Mouse (Mus musculus) erythroblast, embryonic 14.5 days (primary cell): ENCODE results near the gene Irgm1. TPM values are rescaled to one million over a fixed set of nuclear protein-coding genes. Genes with fewer than 3 reads are reported as not detected.
"Not testable (repeated sequence)": the region's sequence is repeated elsewhere in the genome, so short reads cannot be mapped to it uniquely, and the experiment has no call there.

Experiments used
- H3K27me3 ChIP-seq: 2 replicates; pipeline ENCODE4 v1.6.1; 2012; ENCODE audit warnings: inconsistent platforms; ENCODE audit not compliant: control insufficient read depth
- H3K36me3 ChIP-seq: 2 replicates; pipeline ENCODE4 v1.6.1; 2012; ENCODE audit warnings: mild to moderate bottlenecking, inconsistent platforms; ENCODE audit not compliant: control insufficient read depth
- H3K4me1 ChIP-seq: 2 replicates; pipeline ENCODE4 v1.6.1; 2012; ENCODE audit warnings: inconsistent platforms; ENCODE audit not compliant: control insufficient read depth
- H3K4me3 ChIP-seq: replicated peaks from 2 replicates; pipeline ENCODE3; 2012; ENCODE audit warnings: moderate library complexity, mild to moderate bottlenecking, inconsistent platforms
- H3K9me3 ChIP-seq: 2 replicates; pipeline ENCODE4 v1.6.1; 2012; ENCODE audit warnings: low read length, inconsistent platforms, mixed read lengths; ENCODE audit not compliant: control insufficient read depth
- GATA1 ChIP-seq: IDR thresholded peaks from 2 replicates; pipeline ENCODE4 v1.6.1; 2012; ENCODE audit warnings: low read length, inconsistent platforms, mixed read lengths
- TAL1 ChIP-seq: IDR thresholded peaks from 3 replicates; pipeline ENCODE4 v1.6.1; 2012; ENCODE audit warnings: low read length, inconsistent platforms, mixed read lengths
- polyA plus RNA-seq: library from polyadenylated mRNA; stranded (reverse); fragments of >175 nt; gene quantifications from 2 replicates; pipeline ENCODE4 v1.2.3, GENCODE M21; 2012

The Irgm1 gene
- polyA plus RNA-seq, 1 experiment, result not detected

DNA sequence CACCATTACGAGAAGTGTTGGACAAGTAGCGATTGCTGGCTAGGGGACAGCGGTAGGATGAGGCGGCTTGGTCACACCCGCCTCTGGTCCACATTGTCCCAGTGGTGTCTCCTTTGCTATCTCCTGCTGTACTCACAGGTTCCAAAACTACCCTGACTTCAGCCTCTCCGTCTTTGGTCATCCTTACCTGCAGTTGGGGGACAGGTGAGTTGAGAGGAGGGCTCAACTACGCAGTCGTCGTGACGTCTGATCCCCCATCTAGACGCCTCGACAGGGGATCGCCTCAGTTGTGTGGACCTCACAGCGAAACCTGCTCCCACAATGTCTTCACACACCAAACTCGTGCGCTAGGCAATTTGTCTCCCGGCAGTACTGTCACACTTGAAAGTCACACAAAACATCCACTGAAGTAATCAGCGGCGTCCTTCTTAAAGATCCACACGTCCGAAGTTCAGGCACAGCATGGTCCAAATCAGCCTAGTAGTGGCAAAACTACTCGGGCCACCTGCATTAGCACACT is 47.1 kb downstream of the Irgm1 start:
- peaks cover 45% of the 10 kb centered on the region for H3K27me3 ChIP-seq
- TF ChIP-seq TAL1, result no peak
- no peak for TF ChIP-seq GATA1
- H3K4me3 ChIP-seq, result peak overlapping the region; percentile 62
- H3K36me3 ChIP-seq, result no peaks in the 10 kb centered on the region
- H3K9me3 ChIP-seq, result peaks cover 11% of the 10 kb centered on the region
- H3K4me1 ChIP-seq, result peaks cover 51% of the 10 kb centered on the region

DNA sequence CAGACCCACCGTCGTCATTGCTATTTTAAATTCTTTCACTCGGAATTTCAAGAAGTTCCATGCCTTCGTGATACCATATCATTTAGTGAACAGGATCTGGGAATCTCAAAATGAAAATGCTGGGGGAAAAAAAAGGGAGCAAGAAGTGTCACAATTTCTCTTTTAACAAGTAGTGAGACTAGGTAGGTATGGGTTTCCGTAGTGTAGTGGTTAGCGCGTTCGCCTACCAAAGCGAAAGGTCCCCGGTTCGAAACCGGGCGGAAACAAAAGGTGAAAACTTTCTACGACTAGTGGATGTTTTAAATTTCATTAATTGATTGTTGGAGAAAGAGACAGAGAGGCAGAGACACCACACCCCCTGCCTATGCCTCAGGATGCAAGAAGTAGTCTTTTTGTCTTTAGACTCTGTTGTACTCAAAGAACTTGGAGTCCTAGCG is 47.9 kb downstream of the Irgm1 start:
- no peak for TF ChIP-seq TAL1
- TF ChIP-seq GATA1, result no peak
- H3K36me3 ChIP-seq, result no peaks in the 10 kb centered on the region
- peaks cover 9% of the 10 kb centered on the region for H3K9me3 ChIP-seq
- peaks cover 53% of the 10 kb centered on the region for H3K4me1 ChIP-seq
- H3K27me3 ChIP-seq, result peaks cover 45% of the 10 kb centered on the region
- H3K4me3 ChIP-seq, result peak overlapping the region; percentile 62

DNA sequence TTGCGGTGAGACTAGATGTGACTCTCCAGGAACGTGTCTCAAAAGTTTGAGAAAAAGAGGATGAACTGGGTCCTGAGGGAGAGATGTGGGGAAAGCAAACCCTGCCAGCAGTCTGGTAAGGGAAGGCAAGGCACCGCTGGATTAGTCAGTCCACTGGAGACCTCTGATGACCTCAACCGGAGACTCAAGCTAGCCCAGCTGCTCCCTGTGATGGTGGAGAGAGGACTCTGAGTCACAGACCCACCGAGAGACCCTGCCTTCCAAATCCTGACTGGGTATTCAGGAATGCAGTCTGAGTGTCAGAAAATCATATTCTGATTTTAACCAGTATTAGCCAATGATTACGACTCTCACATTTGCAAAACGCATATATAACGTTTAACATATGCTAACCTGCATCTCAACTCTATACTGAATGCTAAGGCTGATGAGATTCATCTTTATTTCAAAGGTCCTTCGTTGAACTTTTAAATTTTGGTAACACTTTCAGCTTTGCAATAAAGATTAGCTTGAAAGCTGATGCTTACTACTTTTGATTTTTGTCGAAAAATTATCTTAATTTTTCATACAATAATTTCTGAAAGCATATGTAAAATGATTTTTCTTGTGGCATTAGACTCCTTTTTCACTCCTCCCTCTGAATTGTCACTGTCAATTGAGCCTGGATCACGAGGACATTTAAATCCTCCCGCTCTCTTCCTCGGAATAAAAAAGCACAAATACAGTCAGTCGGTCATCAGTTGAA is 48.5 kb downstream of the Irgm1 start:
- no peaks in the 10 kb centered on the region for H3K36me3 ChIP-seq
- peaks cover 6% of the 10 kb centered on the region for H3K9me3 ChIP-seq
- H3K4me1 ChIP-seq, result peaks cover 59% of the 10 kb centered on the region
- no peak for TF ChIP-seq TAL1
- no peak for TF ChIP-seq GATA1
- H3K4me3 ChIP-seq, result peak overlapping the region; percentile 62
- H3K27me3 ChIP-seq, result peaks cover 43% of the 10 kb centered on the region

DNA sequence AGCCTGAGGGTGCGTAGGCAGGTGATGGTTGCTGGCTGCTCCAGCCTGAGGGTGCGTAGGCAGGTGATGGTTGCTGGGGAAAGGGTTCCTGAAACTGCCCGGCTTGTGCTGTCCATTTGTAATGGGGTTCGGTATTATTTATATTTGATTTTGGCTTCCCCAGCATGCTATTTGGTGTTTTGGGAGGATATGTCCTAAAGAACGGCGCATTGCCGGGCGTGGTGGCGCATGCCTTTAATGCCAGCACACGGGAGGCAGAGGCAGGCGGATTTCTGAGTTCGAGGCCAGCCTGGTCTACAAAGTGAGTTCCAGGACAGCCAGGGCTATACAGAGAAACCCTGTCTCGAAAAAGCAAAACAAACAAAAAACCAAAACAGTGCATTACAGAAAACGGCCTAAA is 50.2 kb downstream of the Irgm1 start:
- H3K27me3 ChIP-seq, result peaks cover 28% of the 10 kb centered on the region
- H3K4me3 ChIP-seq, result not testable (repeated sequence)

DNA sequence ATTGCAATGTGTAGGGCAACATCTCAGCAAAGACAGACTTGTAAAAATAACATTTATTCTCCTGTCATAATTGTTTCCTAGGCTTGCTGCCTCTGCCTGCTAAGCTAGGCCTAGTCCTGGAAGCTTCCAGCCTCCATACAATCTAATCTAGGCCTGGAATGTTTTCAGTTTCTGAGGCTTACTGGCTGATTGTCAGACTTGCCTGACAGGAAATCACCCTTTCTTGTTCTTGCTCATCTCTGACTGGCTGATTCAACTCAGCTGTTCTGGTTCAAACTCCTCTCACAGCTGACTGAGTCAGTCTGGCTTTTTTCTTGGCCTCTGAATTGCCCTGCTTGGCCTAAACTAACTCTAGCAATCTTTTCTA is 51.2 kb downstream of the Irgm1 start:
- Histone ChIP-seq H3K4me3 (no peak overlapping the region), H3K9me3 (no peaks in the 10 kb centered on the region), H3K36me3 (peaks cover 8% of the 10 kb centered on the region), H3K27me3 (peaks cover 23% of the 10 kb centered on the region), H3K4me1 (peaks cover 60% of the 10 kb centered on the region)
- TF ChIP-seq GATA1 (no peak), TAL1 (no peak)

More for the DNA sequence above, 50.2 kb downstream of the Irgm1 start:
- peaks cover 52% of the 10 kb centered on the region for H3K4me1 ChIP-seq
- H3K9me3 ChIP-seq, H3K36me3 ChIP-seq: not testable (repeated sequence)

DNA sequence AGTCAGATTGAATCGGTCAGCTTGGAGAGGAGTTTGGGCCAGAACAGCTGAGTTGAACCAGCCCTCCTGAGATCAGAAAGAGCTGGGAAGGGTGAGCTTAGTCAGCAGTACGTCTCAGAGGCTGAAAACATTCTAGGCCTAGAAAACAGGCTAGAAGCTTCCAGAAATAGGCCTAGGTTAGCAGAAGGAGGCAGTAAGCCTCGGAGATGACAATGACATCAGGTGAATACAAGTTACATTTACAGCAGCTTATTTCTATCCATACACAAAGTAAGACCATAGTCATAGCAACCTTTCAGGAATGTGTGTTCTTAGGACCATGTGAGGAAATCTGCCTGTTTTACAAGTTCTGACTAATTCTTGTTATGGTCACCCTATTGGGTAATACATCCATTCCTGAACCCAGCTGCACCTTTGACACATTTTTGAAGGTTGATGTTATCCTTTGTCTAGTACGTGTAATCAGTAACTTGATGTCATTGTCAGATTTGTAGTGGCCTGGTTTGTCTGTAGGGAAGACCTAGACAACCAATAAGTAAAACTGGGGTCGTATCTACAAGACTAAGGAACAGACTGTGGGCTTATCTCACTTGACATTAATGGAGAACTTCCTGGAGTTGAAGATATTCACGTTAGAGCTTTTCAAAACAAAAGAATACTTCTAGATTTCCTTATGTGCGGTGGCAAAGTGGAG is 51.7 kb downstream of the Irgm1 start:
- Histone ChIP-seq H3K4me1 (peaks cover 65% of the 10 kb centered on the region), H3K36me3 (peaks cover 13% of the 10 kb centered on the region), H3K27me3 (peaks cover 18% of the 10 kb centered on the region), H3K4me3 (no peak overlapping the region), H3K9me3 (no peaks in the 10 kb centered on the region)
- TF ChIP-seq GATA1, result no peak
- TF ChIP-seq TAL1, result no peak

DNA sequence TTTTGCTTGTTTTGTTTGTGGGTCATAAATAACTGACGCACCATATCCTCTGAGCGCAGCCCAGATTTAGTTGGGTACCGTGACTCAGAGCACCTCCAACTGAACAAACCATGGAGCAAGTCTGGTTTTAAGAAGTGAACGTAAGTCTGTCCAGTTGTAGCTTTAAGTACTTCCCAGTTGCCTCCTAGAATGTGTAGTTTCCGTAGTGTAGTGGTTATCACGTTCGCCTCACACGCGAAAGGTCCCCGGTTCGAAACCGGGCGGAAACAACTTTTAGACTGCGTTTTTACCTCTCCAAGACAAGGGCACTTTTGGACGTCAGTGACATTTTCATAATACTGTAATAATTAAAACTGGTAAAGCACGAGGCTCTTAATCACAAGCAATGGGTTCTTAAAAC is 53.1 kb downstream of the Irgm1 start:
- Histone ChIP-seq H3K4me3 (peak overlapping the region; percentile 87), H3K4me1 (peaks cover 67% of the 10 kb centered on the region), H3K9me3 (no peaks in the 10 kb centered on the region), H3K27me3 (peaks cover 4% of the 10 kb centered on the region), H3K36me3 (peaks cover 22% of the 10 kb centered on the region)
- TF ChIP-seq GATA1 (no peak), TAL1 (no peak)

DNA sequence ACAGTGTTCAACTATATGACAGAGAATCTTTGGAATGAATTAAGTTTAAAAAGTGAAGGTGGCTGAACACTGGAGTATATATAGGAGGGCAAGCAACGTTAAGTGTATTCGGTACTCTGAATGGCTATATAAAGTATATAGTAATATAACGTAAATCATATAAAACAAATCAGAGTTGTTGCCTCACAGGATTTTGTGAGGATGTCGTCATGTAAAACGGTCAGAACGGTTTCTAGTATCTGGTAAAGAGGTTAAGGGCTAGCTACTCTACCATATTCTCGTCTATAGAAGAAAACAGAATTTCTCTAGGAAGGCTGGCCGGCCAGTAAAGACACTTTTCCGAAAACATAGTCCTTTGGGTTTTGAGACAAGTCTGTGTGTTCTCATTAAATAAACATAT is 53.7 kb downstream of the Irgm1 start:
- TF ChIP-seq GATA1, result no peak
- TF ChIP-seq TAL1, result no peak
- Histone ChIP-seq H3K4me1 (peaks cover 63% of the 10 kb centered on the region), H3K4me3 (peak overlapping the region; percentile 87), H3K27me3 (peaks cover 3% of the 10 kb centered on the region), H3K36me3 (peaks cover 27% of the 10 kb centered on the region), H3K9me3 (no peaks in the 10 kb centered on the region)

DNA sequence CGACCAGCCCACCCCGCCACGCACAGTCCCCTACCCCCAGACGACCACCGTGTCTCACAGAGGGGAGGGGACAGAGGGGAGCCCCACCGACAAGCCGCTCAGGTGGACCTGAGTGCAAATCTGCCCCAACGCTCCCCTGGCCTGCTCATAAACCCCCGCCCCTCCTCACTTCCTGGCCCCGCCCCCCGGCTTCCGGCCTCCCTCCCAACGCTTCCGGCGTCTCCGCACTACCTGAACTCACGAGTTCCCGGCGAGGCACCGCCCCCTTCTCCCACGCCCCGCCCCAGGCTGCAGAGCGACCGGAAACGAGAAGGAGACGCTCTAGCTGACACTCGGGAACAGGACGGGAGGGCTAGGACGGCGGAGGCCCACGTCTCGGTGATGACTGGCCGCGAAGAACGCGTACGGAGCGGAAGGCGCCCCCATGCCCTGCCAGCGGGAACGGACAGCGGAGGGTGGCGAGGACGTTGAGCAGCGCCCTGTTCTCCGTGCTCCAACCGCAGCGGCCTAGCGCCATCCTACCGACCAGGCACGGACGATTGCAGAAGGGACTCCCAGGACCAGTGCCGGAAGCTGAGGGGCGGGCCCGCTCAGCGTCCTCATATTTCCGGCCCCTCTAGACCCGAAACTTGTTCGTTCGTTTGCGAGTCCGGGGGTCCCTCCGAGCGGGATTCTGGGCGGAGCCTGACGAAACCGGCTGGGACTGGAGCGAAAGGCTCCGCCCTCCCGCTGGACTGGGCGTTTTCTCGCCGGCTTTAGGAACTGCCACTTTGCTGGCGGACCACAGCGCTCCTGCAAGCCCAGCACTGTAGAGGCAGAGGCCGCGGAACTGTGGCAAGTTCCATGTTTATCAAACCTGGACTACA is 54.5 kb downstream of the Irgm1 start, which contains the start of gene Trim41:
TSS of gene Trim41 (minus strand) at position 554 of the 866 bp plus-strand sequence.
- Histone ChIP-seq H3K4me1 (peaks cover 59% of the 10 kb centered on the region), H3K9me3 (no peaks in the 10 kb centered on the region), H3K4me3 (peak within 1 kb of the TSS; percentile 87)

More for the DNA sequence above, 54.5 kb downstream of the Irgm1 start, which contains the start of gene Trim41:
- Histone ChIP-seq H3K27me3 (no peaks in the 10 kb centered on the region), H3K36me3 (peaks cover 34% of the 10 kb centered on the region)
- TF ChIP-seq GATA1 (no peak), TAL1 (no peak)
